Mouse (Mus musculus) spleen, adult 2 months (tissue): ENCODE measurements at regions not wholly inside any gene's neighbourhood (a gene's known extent, or its start where the extent isn't known, plus 50 kb on each side); places are given as distances from the start of the nearest gene placed in this dataset.

ENCODE experiments used
- DNase-seq, 2 experiments: peaks; one replicate each; pipeline versions ENCODE4 v3.0.0 to v3.0.0-alpha.2; 2012 to 2021; ENCODE audit warnings: low spot score in 2 of 2, low read depth in 1 of 2
- H3K27ac ChIP-seq: fragments of 200-500 bp; 2 replicates; pipeline ENCODE4 v1.5.1; 2012; ENCODE audit warnings: low read length, inconsistent platforms; ENCODE audit not compliant: insufficient read depth
- H3K27me3 ChIP-seq: fragments of 200-500 bp; 2 replicates; pipeline ENCODE4 v1.6.1; 2012; ENCODE audit warnings: mild to moderate bottlenecking, moderate library complexity, low read length, inconsistent platforms; ENCODE audit not compliant: control insufficient read depth, insufficient read depth
- H3K36me3 ChIP-seq: fragments of 200-500 bp; 2 replicates; pipeline ENCODE4 v1.6.1; 2012; ENCODE audit warnings: mild to moderate bottlenecking, low read length, inconsistent platforms; ENCODE audit not compliant: control insufficient read depth, insufficient read depth
- H3K4me1 ChIP-seq: fragments of 200-500 bp; 2 replicates; pipeline ENCODE4 v1.6.1; 2011; ENCODE audit warnings: inconsistent platforms; ENCODE audit not compliant: control insufficient read depth, insufficient read depth, insufficient read length
- H3K4me3 ChIP-seq: fragments of 200-500 bp; 2 replicates; pipeline ENCODE4 v1.5.1; 2011; ENCODE audit warnings: mild to moderate bottlenecking, inconsistent platforms; ENCODE audit not compliant: insufficient read depth, insufficient read length; ENCODE audit errors: extremely low read depth
- CTCF ChIP-seq: fragments of 200-500 bp; IDR thresholded peaks from 2 replicates; pipeline ENCODE4 v1.5.1; 2011; ENCODE audit warnings: mild to moderate bottlenecking, inconsistent platforms; ENCODE audit not compliant: insufficient read depth, insufficient read length, insufficient replicate concordance; ENCODE audit errors: extremely low read depth
- POLR2A ChIP-seq: fragments of 200-500 bp; IDR thresholded peaks from 2 replicates; pipeline ENCODE4 v1.6.1; 2011; ENCODE audit warnings: low read depth, low read length, inconsistent platforms
- WGBS: fragments of 180-500 bp; shearing (Covaris S2); methylation state at CpG from one replicate; pipeline ENCODE4 v1.1.7; 2018; 5-methylcytosine and 5-hydroxymethylcytosine counted together

DNA sequence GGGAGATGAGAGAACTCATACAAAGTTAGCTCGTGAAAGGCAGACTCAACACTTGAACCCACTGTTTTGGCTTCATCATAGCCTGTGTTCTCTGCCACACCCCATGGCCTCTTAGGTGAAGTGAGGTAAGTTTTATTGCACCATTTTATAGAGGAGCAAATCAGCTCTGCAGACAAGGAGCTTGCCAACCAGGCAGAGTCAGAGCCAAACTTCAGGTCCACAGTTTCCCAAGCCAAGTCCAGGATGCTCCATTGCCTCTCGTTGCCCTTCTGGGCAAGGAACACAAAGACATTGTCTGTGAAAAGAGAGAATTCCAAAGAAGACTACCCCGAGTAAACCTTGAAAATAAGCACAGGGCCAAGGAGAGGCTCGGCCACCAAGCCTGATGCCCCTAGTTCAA, 93.4 kb upstream of the Nckap5 start:
- TF ChIP-seq POLR2A (no peak), CTCF (no peak)
- Histone ChIP-seq H3K4me3 (no peak overlapping the region), H3K27me3 (no peaks in the 10 kb centered on the region), H3K4me1 (no peaks in the 10 kb centered on the region), H3K36me3 (no peaks in the 10 kb centered on the region), H3K27ac (no peak overlapping the region)
- no peak for DNase-seq
- 88% methylated on average over 4 of the region's 4 CpGs for WGBS

DNA sequence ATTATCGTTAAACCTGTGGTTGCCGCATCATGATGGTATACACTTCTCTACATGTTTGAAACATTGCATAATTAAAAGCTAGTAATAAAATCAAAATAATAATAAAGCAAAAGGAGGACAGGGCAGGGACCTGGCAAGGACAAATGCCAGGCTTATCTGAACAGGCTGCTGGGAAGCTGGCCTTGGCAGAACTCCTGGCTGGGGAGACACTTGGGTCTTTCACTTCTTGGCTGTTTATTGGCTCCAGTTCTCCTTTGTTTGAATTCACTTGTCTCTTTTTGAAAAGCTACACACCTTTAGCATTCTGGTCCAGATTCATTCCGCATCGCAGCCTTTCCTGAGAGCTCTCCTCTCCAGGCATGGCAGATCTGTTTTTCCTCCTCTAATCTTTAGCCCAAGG, 91.6 kb upstream of the Nckap5 start:
- DNase-seq = no peak
- 92% methylated on average over 4 of the region's 4 CpGs for whole genome bisulfite sequencing
- H3K27me3 ChIP-seq = no peaks in the 10 kb centered on the region
- H3K4me1 ChIP-seq = no peaks in the 10 kb centered on the region
- no peak overlapping the region for H3K27ac ChIP-seq
- TF ChIP-seq POLR2A = no peak
- no peak for TF ChIP-seq CTCF
- H3K4me3 ChIP-seq = no peak overlapping the region
- H3K36me3 ChIP-seq = no peaks in the 10 kb centered on the region

- H3K4me3 ChIP-seq = no peak overlapping the region
- no peak for DNase-seq
- 88% methylated on average over 1 of the region's 1 CpGs for WGBS
- no peak for TF ChIP-seq CTCF
- TF ChIP-seq POLR2A = no peak
- H3K27me3 ChIP-seq = no peaks in the 10 kb centered on the region
- no peaks in the 10 kb centered on the region for H3K36me3 ChIP-seq
- no peaks in the 10 kb centered on the region for H3K4me1 ChIP-seq
- no peak overlapping the region for H3K27ac ChIP-seq
Observed at GRCm38 (mm10) chr1:126918876-126919275, 88.3 kb upstream of the Nckap5 start.

GRCm38 (mm10) chr1:126917872-126918271, 87.3 kb upstream of the Nckap5 start:
- 76% methylated on average over 6 of the region's 6 CpGs for WGBS
- Histone ChIP-seq H3K27me3 (no peaks in the 10 kb centered on the region), H3K27ac (no peak overlapping the region), H3K4me1 (no peaks in the 10 kb centered on the region), H3K36me3 (no peaks in the 10 kb centered on the region), H3K4me3 (no peak overlapping the region)
- DNase-seq = no peak
- no peak for TF ChIP-seq CTCF

DNA sequence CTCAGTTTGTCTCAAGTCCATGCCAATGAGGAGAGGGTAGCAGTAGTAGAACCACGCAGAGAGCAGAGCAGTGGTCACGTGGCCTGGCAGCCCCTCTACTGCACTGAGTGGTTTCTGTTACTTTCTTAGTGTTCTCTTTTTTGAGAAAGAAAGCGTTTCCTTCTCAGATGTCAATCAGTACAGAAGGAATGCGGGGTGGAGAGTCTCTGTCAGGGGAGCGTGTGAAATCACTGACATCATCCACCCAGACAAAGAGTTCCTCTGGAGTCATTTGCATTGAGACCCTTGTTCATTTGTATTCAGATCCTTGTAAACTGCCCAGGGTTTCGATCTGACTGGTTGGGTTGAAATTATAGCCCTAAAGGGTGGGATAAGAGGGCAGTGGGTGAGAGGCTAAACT, 85.8 kb upstream of the Nckap5 start:
- Histone ChIP-seq H3K27me3 (no peaks in the 10 kb centered on the region), H3K36me3 (no peaks in the 10 kb centered on the region), H3K27ac (no peak overlapping the region), H3K4me3 (no peak overlapping the region), H3K4me1 (no peaks in the 10 kb centered on the region)
- WGBS = 70% methylated on average over 6 of the region's 6 CpGs
- TF ChIP-seq CTCF (no peak), POLR2A (no peak)
- DNase-seq = no peak

GRCm38 (mm10) chr1:126911277-126912060, 80.9 kb upstream of the Nckap5 start:
- Histone ChIP-seq H3K4me1 (no peaks in the 10 kb centered on the region), H3K27ac (no peak overlapping the region), H3K36me3 (no peaks in the 10 kb centered on the region), H3K4me3 (no peak overlapping the region), H3K27me3 (no peaks in the 10 kb centered on the region)
- DNase-seq = no peak
- WGBS = 81% methylated on average over 12 of the region's 12 CpGs
- TF ChIP-seq CTCF = no peak
- no peak for TF ChIP-seq POLR2A

DNA sequence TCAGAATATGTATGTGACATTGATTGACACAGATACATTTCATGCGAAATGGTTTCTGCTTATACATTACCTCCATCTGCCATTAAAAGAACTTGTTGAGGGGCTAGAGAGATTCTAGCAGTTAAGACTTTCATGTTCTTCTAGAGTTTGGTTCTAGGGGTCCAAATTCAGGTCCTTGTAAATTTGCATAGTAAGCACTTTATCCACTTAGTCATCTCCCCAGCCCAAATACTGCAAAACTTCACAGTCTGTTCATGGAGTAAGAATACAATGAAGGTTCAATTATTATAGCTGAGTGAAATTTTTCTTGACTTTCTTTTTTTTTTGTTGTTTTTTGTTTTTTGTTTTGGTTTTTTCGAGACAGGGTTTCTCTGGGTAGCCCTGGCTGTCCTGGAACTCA, 76.8 kb upstream of the Nckap5 start:
- 70% methylated on average over 2 of the region's 2 CpGs for WGBS
- Histone ChIP-seq H3K27ac (no peak overlapping the region), H3K4me3 (no peak overlapping the region), H3K27me3 (no peaks in the 10 kb centered on the region), H3K36me3 (no peaks in the 10 kb centered on the region), H3K4me1 (no peaks in the 10 kb centered on the region)
- TF ChIP-seq CTCF (no peak), POLR2A (no peak)
- no peak for DNase-seq
